Mouse (Mus musculus): Measurements from ENCODE around the gene Cemip2.

DNA sequence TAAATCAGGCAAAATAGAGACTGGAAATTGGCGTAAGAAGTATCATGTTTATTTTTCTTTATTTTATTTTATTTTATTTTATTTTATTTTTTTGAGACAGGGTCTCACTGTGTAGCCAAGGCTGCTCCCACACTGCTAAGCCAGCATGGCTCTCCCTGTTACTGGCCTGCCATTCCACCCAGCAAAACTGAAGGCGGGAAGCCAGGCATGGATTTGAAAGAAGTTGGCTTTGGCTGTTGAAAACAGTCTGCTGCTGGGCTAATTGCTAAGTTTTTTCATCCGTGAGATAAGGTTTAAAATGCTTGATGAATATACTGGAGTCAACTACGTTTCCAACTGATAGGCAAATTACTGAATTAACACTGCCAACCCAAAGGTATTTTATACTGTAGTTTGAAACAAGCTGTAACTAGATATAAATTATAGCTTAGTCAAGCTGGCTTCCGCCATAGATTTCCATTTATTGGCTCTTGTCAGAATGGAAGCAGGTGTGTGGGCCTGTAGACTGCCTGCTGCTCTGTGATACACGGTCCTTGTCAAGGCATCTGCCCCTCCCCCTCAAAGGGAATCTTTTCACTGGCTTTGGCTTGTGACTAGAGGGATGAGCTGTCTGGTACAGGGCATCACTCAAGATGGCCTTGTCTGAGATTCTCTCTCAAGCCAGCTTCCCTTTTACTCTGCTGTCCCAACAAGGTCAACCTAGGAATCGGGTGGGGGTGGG lies 3.1 kb downstream of the Cemip2 start:
- TF ChIP-seq GATA1 (IDR thresholded peaks at IDR 0.05; ENCODE audit: borderline replicate concordance, low read length) (no peak), FLI1 (IDR thresholded peaks at IDR 0.05; ENCODE audit: low read length) (no peak)
